Mouse (Mus musculus) lung, embryonic 15.5 days (tissue): ENCODE results near the gene Ubxn2a. TPM values are rescaled to one million over a fixed set of nuclear protein-coding genes. Genes with fewer than 3 reads are reported as not detected.

Source experiments
- ATAC-seq: fragments of 200-750 bp; cut with Nextera tagmentation; 2 replicates; pipeline ENCODE4 v1.8.0; 2017; ENCODE audit warnings: moderate number of reproducible peaks, borderline replicate concordance; ENCODE audit not compliant: low FRiP score, low TSS enrichment; ENCODE audit errors: extremely low read depth
- H3K27ac ChIP-seq: fragments of 300-500 bp; sonication (generic); 2 replicates; pipeline ENCODE4 v1.5.1; 2015; ENCODE audit warnings: moderate library complexity, mild to moderate bottlenecking, inconsistent platforms
- H3K27me3 ChIP-seq: fragments of 300-500 bp; sonication (generic); 2 replicates; pipeline ENCODE4 v1.6.1; 2015; ENCODE audit warnings: inconsistent platforms
- H3K36me3 ChIP-seq: fragments of 300-500 bp; sonication (generic); 2 replicates; pipeline ENCODE4 v1.6.1; 2015; ENCODE audit warnings: inconsistent platforms
- H3K4me1 ChIP-seq: fragments of 300-500 bp; sonication (generic); 2 replicates; pipeline ENCODE4 v1.6.1; 2015; ENCODE audit warnings: inconsistent platforms
- H3K4me2 ChIP-seq: fragments of 300-500 bp; sonication (generic); 2 replicates; pipeline ENCODE4 v1.6.1; 2015; ENCODE audit warnings: inconsistent platforms, mild to moderate bottlenecking, moderate library complexity
- H3K4me3 ChIP-seq: fragments of 300-500 bp; sonication (generic); 2 replicates; pipeline ENCODE4 v1.5.1; 2015; ENCODE audit warnings: mild to moderate bottlenecking, inconsistent platforms
- H3K9ac ChIP-seq: fragments of 300-500 bp; sonication (generic); 2 replicates; pipeline ENCODE4 v1.6.1; 2015; ENCODE audit warnings: inconsistent platforms
- H3K9me3 ChIP-seq: fragments of 300-500 bp; sonication (generic); 2 replicates; pipeline ENCODE4 v1.6.1; 2016; ENCODE audit warnings: inconsistent platforms
- WGBS: fragments of 180-500 bp; shearing (Covaris S2); methylation state at CpG from one replicate; pipeline ENCODE4 v1.1.7; 2015; 5-methylcytosine and 5-hydroxymethylcytosine counted together
- polyA plus RNA-seq: library from polyadenylated mRNA; unstranded; fragments of >200 nt; fragmentation: Nextera tagmentation; extraction: Ambion mirVana; gene quantifications from 2 replicates; pipeline ENCODE4 v1.2.1, GENCODE M21; 2015

Ubxn2a gene
- polyA plus RNA-seq, 1 experiment from 2014 or later, result 31.3 TPM

DNA sequence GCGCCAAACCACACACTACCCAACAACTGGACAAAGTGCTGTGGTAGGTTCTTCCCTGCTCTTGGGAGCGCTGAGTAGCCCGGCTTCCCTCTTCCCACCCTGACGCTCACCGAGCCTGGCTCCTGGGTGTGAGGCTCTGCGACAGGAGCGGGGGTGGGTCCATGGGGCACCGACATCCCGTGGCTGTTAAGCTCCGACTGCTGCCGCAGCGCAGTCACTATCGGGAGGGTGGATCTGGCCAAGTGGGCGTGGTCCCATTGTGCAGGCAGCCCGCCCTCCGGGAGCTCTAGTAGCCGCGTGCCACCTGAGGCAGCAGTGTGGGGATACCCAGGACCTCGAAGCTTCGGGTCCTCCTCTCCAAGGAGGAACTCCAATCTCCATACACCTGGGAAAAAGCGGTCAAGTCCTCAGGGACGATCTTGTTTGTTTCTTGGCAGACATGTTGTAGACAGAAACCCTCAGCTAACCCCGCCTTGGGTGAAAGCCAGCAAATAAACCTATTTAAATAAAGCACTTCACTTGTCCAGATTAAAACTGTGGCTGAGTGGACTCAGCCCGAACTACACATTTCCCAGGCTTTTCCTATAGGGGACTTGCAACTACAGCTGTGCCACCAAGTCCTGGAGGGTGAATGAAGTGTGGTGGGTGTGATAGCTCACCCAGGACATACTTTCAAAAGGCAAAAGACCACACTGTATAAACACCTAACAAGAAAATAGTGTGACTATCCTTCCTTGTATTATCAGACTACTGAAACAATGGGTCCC is 33.2 kb downstream of the Ubxn2a start, which contains the start of gene Mfsd2b:
TSS of gene Mfsd2b (minus strand) at position 199 of the 767 bp plus-strand sequence.
- Histone ChIP-seq H3K4me1 (peaks cover 23% of the 10 kb centered on the region), H3K36me3 (peaks cover 5% of the 10 kb centered on the region; the same call in 1 of the 2 replicates), H3K4me2 (peak within 1 kb of the TSS; percentile 81), H3K27ac (0 out of 2 replicates have a peak within 1 kb of the TSS, but pooled peaks have one; percentile 30), H3K9ac (peak within 1 kb of the TSS; percentile 8; the same call in 1 of the 2 replicates), H3K27me3 (no peaks in the 10 kb centered on the region), H3K9me3 (no peaks in the 10 kb centered on the region), H3K4me3 (peak within 1 kb of the TSS; percentile 29)
- 1% methylated on average over 24 of the region's 24 CpGs for WGBS
- ATAC-seq, result peak; percentile 89

DNA sequence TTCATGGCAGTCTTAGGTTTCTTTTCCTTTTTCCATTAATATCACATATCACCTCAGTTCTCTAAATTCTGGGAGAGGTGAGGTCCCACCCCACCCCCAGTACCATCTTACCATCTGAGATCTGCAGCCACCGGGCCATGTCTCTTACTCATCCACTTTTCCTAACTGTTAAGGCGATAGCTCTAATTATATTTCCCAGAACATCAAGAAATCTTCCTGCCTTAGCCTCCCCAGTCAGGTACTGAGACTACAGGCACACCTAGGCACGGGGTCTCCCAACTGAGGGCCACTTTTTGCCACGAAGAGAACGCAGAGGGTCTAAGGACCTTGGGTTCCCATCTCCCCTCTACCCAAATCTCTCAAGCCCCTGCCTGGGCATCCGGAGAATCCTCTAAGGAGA is 34.0 kb downstream of the Ubxn2a start:
- Histone ChIP-seq H3K9ac (peak overlapping the region; percentile 8; the same call in 1 of the 2 replicates), H3K4me1 (peaks cover 23% of the 10 kb centered on the region), H3K9me3 (no peaks in the 10 kb centered on the region), H3K4me3 (no peak overlapping the region), H3K36me3 (no peaks in the 10 kb centered on the region), H3K4me2 (peak overlapping the region; percentile 81), H3K27ac (no peak overlapping the region), H3K27me3 (no peaks in the 10 kb centered on the region)
- 79% methylated on average over 6 of the region's 6 CpGs for WGBS
- no peak for ATAC-seq

DNA sequence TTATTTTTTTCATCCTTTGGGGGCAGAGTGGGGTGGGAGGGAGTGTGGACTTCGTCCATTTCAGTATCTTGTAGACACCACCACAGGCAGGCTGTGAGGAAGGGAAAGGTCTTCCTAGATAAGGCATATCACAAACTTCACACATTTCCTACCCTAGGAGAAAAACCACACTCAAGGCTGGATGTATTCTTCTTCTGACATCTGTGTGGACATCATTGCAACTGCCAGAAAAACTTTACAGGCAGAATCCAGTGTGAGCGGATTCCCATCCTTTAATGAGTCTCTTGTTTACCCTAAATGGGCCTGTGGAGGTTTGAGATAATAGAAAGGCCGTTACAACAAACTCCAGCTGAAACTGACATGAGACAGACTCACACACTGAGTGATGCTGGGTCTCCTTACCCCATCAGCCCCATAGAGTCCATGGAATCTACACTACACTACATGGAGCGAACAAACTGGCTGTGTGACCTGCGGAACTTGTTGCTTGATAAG is 34.5 kb downstream of the Ubxn2a start:
- H3K36me3 ChIP-seq, result no peaks in the 10 kb centered on the region
- 63% methylated on average over 5 of the region's 5 CpGs for WGBS
- no peak overlapping the region for H3K4me2 ChIP-seq
- no peaks in the 10 kb centered on the region for H3K27me3 ChIP-seq
- H3K4me3 ChIP-seq, result no peak overlapping the region
- no peak overlapping the region for H3K9ac ChIP-seq
- H3K9me3 ChIP-seq, result no peaks in the 10 kb centered on the region
- ATAC-seq, result peak; percentile 10; the same call in 1 of the 2 replicates
- H3K27ac ChIP-seq, result no peak overlapping the region
- peaks cover 23% of the 10 kb centered on the region for H3K4me1 ChIP-seq

DNA sequence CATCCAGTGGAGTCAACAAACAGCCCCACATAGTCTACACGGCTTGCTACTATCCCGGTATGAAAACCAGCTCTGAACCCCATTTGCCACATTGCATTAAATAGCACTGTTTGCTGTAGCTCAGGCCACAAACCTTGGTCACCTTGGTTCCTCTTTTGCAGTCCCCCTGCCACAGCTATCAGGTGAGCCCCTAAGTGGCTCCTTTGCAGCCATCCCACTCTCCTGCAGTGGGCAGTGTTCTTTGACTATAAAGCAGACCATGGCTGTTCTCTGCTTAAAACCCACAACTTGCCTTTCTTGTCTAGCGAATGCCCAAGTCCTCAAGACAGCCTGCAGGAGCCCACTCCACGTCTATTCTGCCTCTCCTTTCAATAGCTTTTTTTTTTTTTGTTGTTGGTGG is 35.2 kb downstream of the Ubxn2a start:
- H3K9me3 ChIP-seq, result no peaks in the 10 kb centered on the region
- H3K4me2 ChIP-seq, result no peak overlapping the region
- 51% methylated on average over 4 of the region's 4 CpGs for WGBS
- H3K4me3 ChIP-seq, result no peak overlapping the region
- H3K27ac ChIP-seq, result no peak overlapping the region
- peaks cover 23% of the 10 kb centered on the region for H3K4me1 ChIP-seq
- no peaks in the 10 kb centered on the region for H3K27me3 ChIP-seq
- H3K36me3 ChIP-seq, result no peaks in the 10 kb centered on the region
- ATAC-seq, result no peak
- no peak overlapping the region for H3K9ac ChIP-seq

GRCm38 (mm10) chr12:4871260-4871659 is 36.2 kb downstream of the Ubxn2a start:
- Histone ChIP-seq H3K4me1 (peaks cover 23% of the 10 kb centered on the region), H3K4me3 (no peak overlapping the region), H3K9me3 (no peaks in the 10 kb centered on the region), H3K9ac (no peak overlapping the region), H3K27me3 (no peaks in the 10 kb centered on the region), H3K36me3 (no peaks in the 10 kb centered on the region), H3K4me2 (no peak overlapping the region), H3K27ac (no peak overlapping the region)
- WGBS, result 89% methylated on average over 5 of the region's 5 CpGs
- no peak for ATAC-seq

DNA sequence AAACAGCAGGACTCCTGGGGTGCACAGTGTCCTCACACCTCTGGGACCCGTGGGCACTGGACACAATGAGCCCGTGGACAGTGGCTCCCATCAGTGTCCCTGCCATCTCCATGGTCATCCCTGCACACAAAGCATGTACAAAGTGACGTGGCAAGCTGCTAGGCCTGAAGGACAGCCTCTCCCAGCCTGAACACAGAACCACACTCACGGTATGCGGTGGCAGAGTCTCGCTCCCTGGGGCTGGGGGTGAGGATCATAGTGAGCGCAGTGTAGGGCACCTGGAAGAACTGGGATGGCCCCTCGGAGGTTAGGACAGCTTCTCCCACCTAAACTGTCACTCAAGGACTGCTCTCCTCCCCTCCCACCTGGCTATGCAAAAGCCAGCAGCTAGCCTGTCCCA is 38.6 kb downstream of the Ubxn2a start:
- ATAC-seq, result no peak
- peaks cover 17% of the 10 kb centered on the region for H3K4me1 ChIP-seq
- no peaks in the 10 kb centered on the region for H3K27me3 ChIP-seq
- H3K9ac ChIP-seq, result no peak overlapping the region
- no peak overlapping the region for H3K4me2 ChIP-seq
- no peaks in the 10 kb centered on the region for H3K9me3 ChIP-seq
- no peaks in the 10 kb centered on the region for H3K36me3 ChIP-seq
- H3K4me3 ChIP-seq, result no peak overlapping the region
- H3K27ac ChIP-seq, result no peak overlapping the region
- 79% methylated on average over 8 of the region's 8 CpGs for WGBS

DNA sequence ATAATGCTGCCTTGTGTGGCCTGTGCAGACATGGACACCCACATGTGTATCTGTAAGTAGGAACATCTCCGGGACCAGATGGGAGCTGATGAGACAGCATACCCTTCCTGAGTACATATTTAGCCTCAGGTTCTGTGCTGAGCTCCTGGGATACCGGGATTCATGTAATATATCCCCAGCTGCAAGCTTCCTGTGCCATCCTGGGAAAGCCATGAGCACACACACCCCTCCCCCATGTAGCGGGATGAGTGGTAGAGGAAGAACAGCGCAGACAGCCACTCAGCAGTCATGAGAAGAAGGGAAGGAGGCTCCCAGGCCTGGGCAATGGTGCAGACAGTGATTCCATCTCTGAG is 43.2 kb downstream of the Ubxn2a start:
- Histone ChIP-seq H3K9me3 (no peaks in the 10 kb centered on the region), H3K4me2 (no peak overlapping the region), H3K9ac (no peak overlapping the region), H3K27me3 (no peaks in the 10 kb centered on the region), H3K36me3 (no peaks in the 10 kb centered on the region), H3K4me1 (peaks cover 18% of the 10 kb centered on the region), H3K4me3 (no peak overlapping the region), H3K27ac (peak overlapping the region; percentile 71; the same call in 1 of the 2 replicates)
- WGBS, result 59% methylated on average over 4 of the region's 4 CpGs
- ATAC-seq, result no peak; the same call in 1 of the 2 replicates

GRCm38 (mm10) chr12:4863654-4864337 is 43.7 kb downstream of the Ubxn2a start:
- WGBS, result 30% methylated on average over 4 of the region's 4 CpGs
- peak; percentile 71; the same call in 1 of the 2 replicates for ATAC-seq

DNA sequence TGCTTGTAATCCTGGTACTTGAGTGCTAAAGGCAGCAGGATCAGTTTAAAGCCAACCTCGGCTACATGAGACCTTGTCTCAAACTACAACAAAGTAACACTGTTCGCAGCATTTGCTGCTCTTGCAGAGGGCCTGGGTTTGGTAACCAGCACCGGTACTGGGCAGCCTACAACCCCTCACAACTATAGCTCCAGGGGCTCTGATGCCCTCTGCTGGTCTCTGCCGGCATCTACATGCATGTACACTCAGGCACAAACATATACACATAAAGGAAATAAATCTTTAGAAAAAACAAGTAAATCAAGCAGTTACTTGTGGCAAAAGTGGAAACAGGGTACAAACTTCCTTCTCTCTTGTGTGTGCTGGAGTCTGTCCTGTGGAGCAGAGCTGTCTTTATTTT is 44.8 kb downstream of the Ubxn2a start:
- Histone ChIP-seq H3K4me3 (no peak overlapping the region), H3K9ac (no peak overlapping the region), H3K4me2 (no peak overlapping the region), H3K36me3 (no peaks in the 10 kb centered on the region), H3K4me1 (peaks cover 18% of the 10 kb centered on the region), H3K27me3 (no peaks in the 10 kb centered on the region), H3K27ac (peak overlapping the region; percentile 26; the same call in 1 of the 2 replicates), H3K9me3 (no peaks in the 10 kb centered on the region)
- ATAC-seq, result no peak
- WGBS, result 84% methylated on average over 4 of the region's 4 CpGs

More at GRCm38 (mm10) chr12:4863654-4864337, 43.7 kb downstream of the Ubxn2a start:
- no peak overlapping the region for H3K4me2 ChIP-seq
- H3K9me3 ChIP-seq, result no peaks in the 10 kb centered on the region
- peaks cover 18% of the 10 kb centered on the region for H3K4me1 ChIP-seq
- peak overlapping the region; percentile 71 for H3K27ac ChIP-seq
- no peaks in the 10 kb centered on the region for H3K36me3 ChIP-seq
- no peak overlapping the region for H3K4me3 ChIP-seq
- H3K27me3 ChIP-seq, result no peaks in the 10 kb centered on the region
- H3K9ac ChIP-seq, result no peak overlapping the region

DNA sequence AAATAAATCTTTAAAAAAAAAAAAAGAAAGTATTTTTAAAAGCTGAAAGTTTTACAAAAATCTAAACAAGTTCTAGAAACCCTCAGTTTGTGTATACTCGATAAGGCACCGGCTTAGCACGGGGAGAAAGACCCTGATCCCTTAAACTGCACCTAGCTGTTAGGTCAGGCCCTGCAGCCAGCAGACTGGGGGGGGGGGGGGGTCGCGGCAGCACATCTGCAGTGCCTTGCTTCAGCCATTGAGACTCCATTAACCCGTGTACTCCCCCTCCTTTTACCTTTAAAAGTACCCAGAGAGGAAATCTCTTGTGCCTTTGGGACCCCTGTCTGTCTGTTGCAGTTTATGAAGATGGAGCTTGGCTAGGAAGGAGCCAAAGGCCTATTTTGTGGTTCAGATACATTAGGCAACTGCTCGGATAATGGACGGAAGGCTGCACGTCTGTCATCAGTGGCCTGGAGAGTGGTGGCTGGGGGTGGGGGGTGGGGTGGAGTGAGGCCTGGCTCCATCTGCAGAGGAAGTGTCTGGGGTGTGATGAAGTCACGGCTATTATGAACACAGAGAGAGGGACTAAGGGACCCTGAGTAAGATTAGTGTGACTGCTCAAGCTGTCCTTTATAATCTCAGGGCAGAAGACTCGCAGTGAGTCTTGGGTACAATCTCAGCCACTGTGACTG is 48.1 kb downstream of the Ubxn2a start:
- peaks cover 12% of the 10 kb centered on the region for H3K36me3 ChIP-seq
- H3K9me3 ChIP-seq, result no peaks in the 10 kb centered on the region
- H3K4me3 ChIP-seq, result no peak overlapping the region
- H3K4me1 ChIP-seq, result peaks cover 15% of the 10 kb centered on the region
- H3K27me3 ChIP-seq, result no peaks in the 10 kb centered on the region
- ATAC-seq, result no peak
- 37% methylated on average over 11 of the region's 11 CpGs for WGBS
- no peak overlapping the region for H3K9ac ChIP-seq
- 0 out of 2 replicates have a peak overlapping the region, but pooled peaks have one; percentile 6 for H3K27ac ChIP-seq
- H3K4me2 ChIP-seq, result no peak overlapping the region

GRCm38 (mm10) chr12:4856834-4857233 is 50.7 kb downstream of the Ubxn2a start:
- H3K4me1 ChIP-seq, result no peaks in the 10 kb centered on the region
- no peaks in the 10 kb centered on the region for H3K27me3 ChIP-seq
- H3K4me2 ChIP-seq, result no peak overlapping the region
- H3K9me3 ChIP-seq, result no peaks in the 10 kb centered on the region
- ATAC-seq, result no peak
- WGBS, result 95% methylated on average over 2 of the region's 2 CpGs
- H3K9ac ChIP-seq, result no peak overlapping the region
- no peak overlapping the region for H3K27ac ChIP-seq
- H3K36me3 ChIP-seq, result peaks cover 19% of the 10 kb centered on the region
- no peak overlapping the region for H3K4me3 ChIP-seq
